ENCODE assay signal across 25 mouse cellular contexts in genomic region chrX:57137627-57138026, GRCm38 (mm10). TPM values are rescaled to one million over a fixed set of nuclear protein-coding genes. Genes with fewer than 3 reads are reported as not detected.
"Had no signal": no experiment of that assay in that cellular context is flagged by ENCODE, and none has a peak within 500 bp of the region (broad histone marks: within the 10 kb centered on the region; RNA-seq: fewer than 3 reads in every experiment).

No protein-coding gene starts in this region.

- H3K9me3 ChIP-seq: lung, embryonic 15.5 days; midbrain, embryonic 13.5 days; midbrain, embryonic 15.5 days; neural tube, embryonic 12.5 days; stomach, embryonic 15.5 days had no signal

- H3K9ac ChIP-seq: liver, postnatal 0 days; lung, embryonic 15.5 days; midbrain, embryonic 13.5 days; midbrain, embryonic 15.5 days; neural tube, embryonic 12.5 days; stomach, embryonic 15.5 days had no signal

- ATAC-seq: liver, postnatal 0 days; lung, postnatal 0 days; midbrain, embryonic 13.5 days; midbrain, embryonic 15.5 days had no signal

- H3K4me1 ChIP-seq: lung, embryonic 15.5 days; megakaryocyte, embryonic 14.5 days; midbrain, embryonic 13.5 days; midbrain, embryonic 15.5 days; neural tube, embryonic 12.5 days; stomach, embryonic 15.5 days had no signal

- H3K4me3 ChIP-seq: lung, embryonic 15.5 days; megakaryocyte, embryonic 14.5 days; midbrain, embryonic 13.5 days; midbrain, embryonic 15.5 days; neural tube, embryonic 12.5 days; stomach, embryonic 15.5 days had no signal

- DNase-seq: liver, postnatal 0 days; lung, adult 2 months; lung, postnatal 14 days; lung, postnatal 36 days; retina, postnatal 1 day; right cerebral cortex, adult 18-20 months; right cerebral cortex, postnatal 25 days; right cerebral cortex, postnatal 4 days; thymus, adult 2 months; thymus, postnatal 25 days; thymus, postnatal 4 days had no signal

- H3K27ac ChIP-seq: lung, embryonic 15.5 days; macrophage; midbrain, embryonic 13.5 days; midbrain, embryonic 15.5 days; neural tube, embryonic 12.5 days; stomach, embryonic 15.5 days; stomach, postnatal 0 days had no signal

- H3K36me3 ChIP-seq: lung, embryonic 15.5 days; midbrain, embryonic 13.5 days; midbrain, embryonic 15.5 days; neural tube, embryonic 12.5 days; stomach, embryonic 15.5 days had no signal

- H3K4me2 ChIP-seq: lung, embryonic 15.5 days; midbrain, embryonic 11.5 days; midbrain, embryonic 13.5 days; midbrain, embryonic 15.5 days; neural tube, embryonic 12.5 days; stomach, embryonic 15.5 days had no signal

- H3K27me3 ChIP-seq: lung, embryonic 15.5 days; midbrain, embryonic 13.5 days; midbrain, embryonic 15.5 days; neural tube, embryonic 12.5 days; stomach, embryonic 15.5 days had no signal

RNA-seq across cellular contexts. Expression of gene Vgll1, which starts 49.7 kb away (rescaled TPM):
- polyA plus RNA-seq: liver, postnatal 0 days; lung, adult 2 months; lung, embryonic 15.5 days; macrophage; midbrain, embryonic 13.5 days; midbrain, embryonic 15.5 days; midbrain, postnatal 0 days; neural tube, embryonic 14.5 days; small intestine, adult 2 months; spleen, adult 2 months; stomach, embryonic 15.5 days; stomach, postnatal 0 days; thymus, adult 2 months had no signal
